Mouse (Mus musculus) adrenal gland, postnatal 10 days (tissue): Measurements from ENCODE around the gene Sos1. TPM values are rescaled to one million over a fixed set of nuclear protein-coding genes. Genes with fewer than 3 reads are reported as not detected.
A peak's percentile ranks its signal among the peaks of the same experiment; 100 is the strongest.

Source experiments
- DNase-seq: peaks from one replicate; pipeline ENCODE4 v3.0.0; 2021; ENCODE audit warnings: mixed read lengths
- total RNA-seq, 2 experiments: library from RNA; stranded (reverse); gene quantifications; 2 replicates each; pipeline ENCODE4 v1.2.3; 2021

The Sos1 gene
- total RNA-seq, 2 experiments from 2014 or later, result 20.1 to 24.1 TPM

GRCm38 (mm10) chr17:80418572-80419210, 61.6 kb downstream of the Sos1 start:
- no peak for DNase-seq

- no peak for DNase-seq
Measured at GRCm38 (mm10) chr17:80411182-80411581, 69.1 kb downstream of the Sos1 start.

DNA sequence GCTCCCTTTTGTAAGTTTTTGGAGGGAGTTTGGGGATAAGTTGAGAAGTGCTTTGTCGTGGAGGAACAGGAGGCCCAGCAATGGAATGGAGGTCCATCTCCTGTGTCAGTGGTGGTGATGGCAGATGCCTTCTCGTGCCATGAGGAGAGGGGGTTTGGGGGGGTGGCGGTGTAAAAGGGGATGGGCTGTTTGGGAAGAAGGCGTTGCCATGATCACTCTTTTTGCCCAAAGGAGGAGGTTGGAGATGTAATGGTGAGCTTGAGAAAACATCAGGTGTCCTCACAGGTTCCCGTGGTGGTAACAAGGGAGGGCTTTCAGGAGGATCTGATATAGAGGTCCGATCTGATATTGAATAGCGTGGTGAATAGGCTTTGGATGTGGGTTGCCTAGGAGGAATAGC, 82.0 kb downstream of the Sos1 start:
- DNase-seq, result no peak

DNA sequence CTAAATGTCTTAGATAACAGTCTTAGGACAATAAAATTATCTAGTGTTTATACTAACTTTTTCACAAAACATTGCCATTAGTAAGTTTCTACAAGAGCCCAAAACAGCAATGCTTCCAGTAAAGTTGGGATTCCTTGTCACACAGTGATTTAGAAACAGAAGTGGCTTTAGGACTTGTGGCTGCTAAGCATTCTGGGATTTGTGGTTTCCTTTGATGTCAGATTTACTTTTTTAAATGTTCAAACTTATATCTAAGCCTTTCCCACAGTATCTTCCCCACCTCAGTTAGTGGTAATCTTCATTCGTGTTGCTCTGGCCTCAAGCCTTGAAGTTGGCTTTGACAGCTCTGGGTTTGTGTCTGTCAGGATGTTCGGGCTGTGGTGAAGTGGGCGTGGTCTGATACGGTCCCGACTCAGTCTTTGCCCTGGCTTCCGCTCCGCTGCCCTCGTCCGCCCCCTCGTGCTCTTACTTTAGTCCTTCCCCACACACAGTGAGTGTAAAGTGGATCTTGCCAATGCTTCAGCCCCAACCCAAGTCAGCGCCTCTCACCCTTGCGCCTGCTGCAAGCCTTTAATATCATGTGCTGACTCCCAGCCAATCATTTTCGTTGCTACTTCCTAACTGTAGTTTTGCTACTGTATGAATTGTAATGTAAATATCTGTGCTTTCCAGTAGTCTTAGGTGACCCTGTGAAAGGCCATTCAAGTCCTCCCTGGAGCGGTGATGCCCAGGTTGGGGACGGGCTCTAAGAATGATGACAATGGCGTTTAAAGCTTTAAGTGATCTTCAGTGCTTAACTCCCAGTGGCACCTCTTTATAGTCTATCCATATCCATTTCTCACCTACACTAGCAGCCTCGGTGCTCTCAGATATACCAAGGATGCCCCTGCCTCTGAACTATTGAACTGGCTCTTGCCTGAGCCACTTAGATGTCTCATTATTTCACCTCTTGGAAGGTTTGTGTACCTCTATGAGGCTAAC, 88.5 kb downstream of the Sos1 start:
- peak; percentile 62 for DNase-seq

DNA sequence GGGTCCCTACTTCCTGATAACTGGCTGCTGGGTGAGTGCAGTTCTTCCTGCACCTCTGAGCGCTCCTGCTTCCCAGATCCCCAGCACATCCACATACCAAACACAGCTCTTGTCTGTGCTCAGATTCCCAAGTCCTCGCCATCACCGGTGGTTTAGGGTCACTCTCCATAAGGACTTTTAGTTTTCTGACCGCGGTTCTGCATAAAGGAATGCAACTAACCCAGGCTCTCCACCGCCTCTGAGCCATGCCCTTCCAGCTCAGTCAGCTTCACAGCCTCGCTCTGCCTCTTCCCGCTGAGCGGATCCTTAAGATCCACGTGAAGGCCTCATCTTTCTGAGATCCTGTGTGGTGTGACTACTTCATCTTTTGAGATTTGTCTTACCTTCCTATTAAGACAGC, 90.2 kb downstream of the Sos1 start:
- DNase-seq, result no peak

DNA sequence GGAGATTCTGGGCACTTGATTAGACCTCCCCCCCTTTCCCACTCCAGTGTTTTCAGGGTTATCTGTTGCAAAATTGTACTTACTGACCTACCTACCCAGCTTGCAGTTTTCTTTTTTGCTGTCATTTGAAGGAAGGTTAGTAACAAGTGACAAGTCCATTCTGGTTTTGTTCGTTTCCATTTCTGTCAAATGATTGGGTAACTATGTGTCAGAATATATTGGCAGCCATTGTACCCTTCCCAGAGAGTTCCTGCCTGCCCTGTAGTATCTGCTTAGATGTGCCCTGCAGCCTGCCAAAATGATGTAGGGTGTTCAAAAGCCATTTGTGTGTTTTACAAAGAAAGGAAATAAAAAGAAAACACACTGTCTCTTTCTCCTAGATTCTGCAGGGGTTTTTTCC, 94.6 kb downstream of the Sos1 start:
- no peak for DNase-seq

- DNase-seq, result peak; percentile 10
Measured at GRCm38 (mm10) chr17:80378386-80378785, 101.9 kb downstream of the Sos1 start.

DNA sequence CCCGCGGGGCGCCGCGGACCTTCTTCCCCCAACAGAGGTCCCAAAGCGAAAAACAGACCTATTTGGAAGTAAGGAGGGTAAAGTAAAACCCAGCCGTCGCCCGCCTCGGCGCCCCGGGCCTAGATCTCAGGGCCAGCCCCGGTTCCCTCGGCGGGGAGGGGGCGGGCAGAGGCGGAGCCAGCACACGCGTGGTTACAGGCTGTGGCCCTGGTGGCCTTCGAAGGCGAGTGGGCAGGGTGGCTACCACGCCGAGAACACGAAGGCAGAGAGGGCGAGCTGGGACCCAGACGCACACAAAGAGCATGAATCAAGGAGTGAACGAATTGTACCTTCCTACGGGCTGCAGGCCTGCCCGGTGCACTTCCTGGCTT, 106.5 kb downstream of the Sos1 start:
- no peak for DNase-seq

DNA sequence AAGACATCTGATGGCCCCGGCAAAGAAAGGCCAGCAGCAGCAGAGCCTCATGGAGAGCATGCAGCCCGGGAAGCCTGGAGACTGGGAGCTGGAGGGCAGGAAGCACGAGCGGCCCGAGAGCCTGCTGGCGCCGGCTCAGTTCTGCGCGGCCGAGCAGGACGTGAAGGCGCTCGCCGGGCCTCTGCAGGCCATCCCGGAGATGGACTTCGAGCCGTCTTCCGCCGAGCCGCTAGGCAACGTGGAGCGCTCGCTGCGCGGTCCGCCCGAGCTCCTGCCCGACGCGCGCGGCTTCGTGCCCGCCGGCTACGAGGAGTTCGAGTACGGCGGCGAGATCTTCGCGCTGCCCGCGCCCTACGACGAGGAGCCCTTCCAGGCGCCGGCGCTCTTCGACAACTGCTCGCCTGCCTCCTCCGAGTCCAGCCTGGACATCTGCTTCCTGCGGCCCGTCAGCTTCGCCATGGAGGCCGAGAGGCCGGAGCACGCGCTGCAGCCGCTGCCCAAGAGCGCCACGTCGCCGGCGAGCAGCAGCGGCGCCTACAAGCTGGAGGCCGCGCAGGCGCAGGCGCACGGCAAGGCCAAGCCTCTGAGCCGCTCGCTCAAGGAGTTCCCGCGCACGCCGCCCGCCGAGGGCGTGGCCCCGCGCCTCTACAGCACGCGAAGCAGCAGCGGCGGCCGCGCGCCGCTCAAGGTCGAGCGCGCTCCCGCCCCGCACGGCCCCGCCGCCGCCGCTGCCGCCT, 107.1 kb downstream of the Sos1 start, which contains the start of gene Gm10190:
TSS of gene Gm10190 (minus strand) at position 553 of the 737 bp plus-strand sequence.
- peak; percentile 92 for DNase-seq

DNA sequence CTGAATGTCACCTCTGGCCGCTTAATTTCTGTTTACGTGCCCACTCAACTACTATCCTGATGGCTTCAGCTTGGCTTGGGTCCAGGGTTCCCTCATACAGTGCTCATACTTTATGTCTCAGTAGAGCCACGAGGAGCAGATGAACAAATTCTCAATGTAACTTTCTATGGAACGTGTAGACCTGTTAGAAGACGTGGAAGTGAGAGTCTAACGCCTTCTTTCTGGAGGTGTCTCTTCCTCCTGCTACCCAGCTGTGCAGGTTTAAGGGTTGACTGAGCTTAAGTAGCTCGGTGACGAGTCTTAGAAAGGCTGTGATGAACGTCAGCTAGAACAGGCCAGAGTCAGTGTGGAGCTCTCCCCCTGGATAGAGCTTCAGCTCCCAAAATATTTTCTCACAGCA, 111.6 kb downstream of the Sos1 start:
- DNase-seq, result no peak

DNA sequence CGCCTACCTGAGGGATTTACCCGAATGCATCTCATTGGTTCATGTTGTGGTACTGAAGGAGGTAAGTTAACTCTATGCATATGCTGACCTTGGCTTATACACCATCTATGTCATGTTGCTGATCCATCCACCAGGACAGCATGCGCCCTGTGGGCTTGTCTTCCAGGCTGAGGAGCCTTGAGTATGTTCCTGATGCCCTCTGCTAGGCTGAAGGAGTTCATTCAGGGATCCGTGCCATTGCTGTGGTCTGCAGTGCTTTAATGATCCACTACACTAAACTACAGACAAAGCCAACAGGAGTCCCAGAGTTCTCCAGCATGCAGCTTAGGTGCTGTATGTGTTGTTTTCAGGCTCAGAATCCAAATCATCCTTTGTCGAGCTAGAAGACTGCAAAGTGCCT, 113.0 kb downstream of the Sos1 start:
- peak; percentile 12 for DNase-seq

- no peak for DNase-seq
Measured at GRCm38 (mm10) chr17:80360245-80360644, 120.0 kb downstream of the Sos1 start.

- no peak for DNase-seq
Measured at GRCm38 (mm10) chr17:80347234-80347633, 133.0 kb downstream of the Sos1 start.

DNA sequence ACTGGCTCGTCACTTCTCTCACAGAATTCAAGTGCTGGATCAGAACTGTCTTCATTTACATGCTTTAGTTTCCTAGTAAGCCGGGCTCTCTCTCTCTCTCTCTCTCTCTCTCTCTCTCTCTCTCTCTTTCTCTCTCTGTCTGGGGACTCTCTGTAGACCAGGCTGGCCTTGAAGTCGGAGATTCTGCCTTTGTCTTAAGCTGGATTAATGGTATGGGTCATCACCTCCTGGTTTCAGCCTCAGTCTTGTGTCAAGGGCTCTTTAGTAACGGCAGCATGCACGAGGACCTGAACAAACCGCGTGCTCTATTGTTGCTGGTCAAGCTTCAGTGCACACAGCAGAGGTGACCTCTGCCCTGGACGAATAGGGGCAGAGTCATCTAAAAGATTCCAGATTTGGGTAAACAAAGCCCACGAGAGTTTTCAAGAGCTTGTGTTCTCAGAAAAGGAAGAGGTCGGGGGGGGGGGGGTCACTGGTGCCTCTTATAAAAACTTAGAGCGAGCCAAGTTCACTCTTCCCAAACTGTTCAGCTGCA, 133.6 kb downstream of the Sos1 start:
- DNase-seq, result no peak

DNA sequence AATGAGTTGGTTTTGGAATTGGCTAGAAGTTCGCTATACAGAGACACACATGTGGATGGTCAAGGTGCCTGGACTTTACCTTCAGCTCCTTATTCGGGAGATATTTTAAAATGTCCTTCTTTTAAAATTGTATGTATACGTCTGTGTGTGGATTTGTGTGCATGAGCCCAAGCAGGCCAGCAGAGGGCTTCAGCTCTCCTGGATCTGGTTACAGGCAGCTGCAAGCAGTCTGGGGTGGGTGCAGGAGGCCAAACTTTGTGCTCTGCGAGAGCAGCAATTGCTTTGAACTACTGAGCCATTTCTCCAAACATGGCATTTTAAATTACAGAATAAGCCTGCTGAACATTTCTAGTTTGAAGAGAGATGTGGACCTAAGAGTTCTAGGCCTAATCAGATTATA, 135.0 kb downstream of the Sos1 start:
- DNase-seq, result no peak

Other genes with a start within 250 kb of the Sos1 start
- 10 to 100 TPM; 14.1 to 17.4 TPM for gene Morn2, start 190.2 kb downstream of the Sos1 start, total RNA-seq
- gene Dhx57, start 190.0 kb downstream of the Sos1 start, total RNA-seq, result 10 to 100 TPM; 12.6 to 15.8 TPM
- 1 to 10 TPM; 1.6 to 2.5 TPM for gene Arhgef33, start 173.0 kb downstream of the Sos1 start, total RNA-seq
- 1 to 10 TPM; 2.0 to 2.2 TPM for gene Gm10190, start 106.9 kb downstream of the Sos1 start, total RNA-seq
- gene Cdkl4, start 97.4 kb upstream of the Sos1 start, total RNA-seq, result under 1 TPM; 0.09 to 0.15 TPM
- 10 to 100 TPM; 38.1 to 48.9 TPM for gene Map4k3, start 248.0 kb upstream of the Sos1 start, total RNA-seq